Mouse (Mus musculus) olfactory bulb, adult 2 months (tissue): ENCODE results near the gene Zfp704.

Experiments
- CTCF ChIP-seq: fragments of 200-500 bp; IDR thresholded peaks from 2 replicates; pipeline ENCODE4 v1.5.1; 2012; ENCODE audit warnings: low read depth, mild to moderate bottlenecking, low read length, moderate library complexity; ENCODE audit not compliant: insufficient read depth
- POLR2A ChIP-seq: fragments of 200-500 bp; IDR thresholded peaks from 2 replicates; pipeline ENCODE4 v1.6.1; 2012; ENCODE audit warnings: mild to moderate bottlenecking, low read depth, low read length, moderate library complexity; ENCODE audit not compliant: insufficient read depth

DNA sequence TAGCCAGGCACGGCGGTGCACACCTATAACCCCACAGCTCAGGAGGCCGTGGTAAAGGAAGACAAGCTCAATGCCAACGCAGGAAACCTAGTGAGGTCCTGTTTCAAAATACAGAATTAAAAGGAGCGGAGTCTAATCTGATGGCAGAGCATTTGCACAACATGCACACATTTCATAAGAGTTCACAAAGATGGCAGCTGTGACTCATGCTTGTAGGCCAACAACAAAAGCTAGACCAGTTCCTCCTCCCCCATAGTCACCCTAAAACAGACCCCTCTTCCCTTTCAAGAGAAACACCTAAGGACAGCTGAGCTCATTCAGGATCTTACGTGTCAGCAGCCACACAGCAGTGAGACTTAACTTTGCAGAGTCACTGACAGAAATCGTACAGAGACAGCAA is 22.6 kb downstream of the Zfp704 start:
- TF ChIP-seq POLR2A (no peak), CTCF (no peak)
